Mouse (Mus musculus) B cell, adult 2 months (primary cell): Measurements from ENCODE around the gene Gm10778.

Experiments used
- DNase-seq, 2 experiments: peaks; one replicate each; pipeline ENCODE4 v3.0.0; 2022

Gene Gm10778

DNA sequence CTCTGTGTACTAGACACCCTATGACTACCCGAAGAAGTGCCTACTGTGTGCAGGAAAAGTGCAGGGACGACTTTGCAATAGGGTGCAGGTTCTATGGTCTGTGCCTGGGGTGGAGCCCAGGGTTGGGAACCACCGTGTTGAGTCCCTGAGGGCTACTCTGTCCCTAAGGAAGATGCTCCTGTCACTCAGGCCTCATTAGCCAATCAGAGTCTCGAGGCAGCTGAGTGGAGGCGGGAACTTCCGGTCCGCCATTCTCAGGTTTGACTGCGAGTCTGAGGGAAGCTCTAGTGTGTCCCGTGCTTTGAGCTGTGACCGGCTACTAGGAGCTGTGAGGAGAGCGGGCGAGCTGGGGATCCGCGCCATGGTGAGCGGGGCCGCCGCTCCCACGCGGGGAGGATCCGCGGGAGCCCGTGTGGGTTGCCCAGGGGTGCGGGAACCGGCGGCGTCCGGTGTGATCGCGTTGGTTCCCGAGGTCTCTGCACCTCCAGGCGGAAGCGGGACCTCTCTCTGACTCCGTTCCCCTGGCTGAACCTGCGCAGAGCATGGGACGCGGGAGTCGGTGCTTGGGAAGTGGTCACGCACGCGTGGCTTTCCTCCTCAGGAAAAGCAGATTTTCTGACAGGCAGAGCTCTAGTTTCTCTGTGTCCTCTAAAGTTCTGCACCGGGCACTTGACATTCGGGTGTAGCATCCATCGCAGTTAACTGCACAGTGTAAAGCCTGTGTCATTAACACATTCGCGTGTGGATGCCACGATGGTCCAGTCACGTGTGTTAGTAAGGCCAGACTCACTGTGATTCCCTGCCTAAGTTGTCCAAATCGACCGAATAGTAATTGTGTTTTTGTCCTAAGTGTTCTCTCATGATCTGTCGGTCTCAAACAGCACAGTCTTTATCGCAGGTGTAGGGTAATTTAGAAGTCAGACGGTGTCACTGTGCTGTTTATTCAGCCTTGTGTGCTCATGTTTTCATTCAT lies at the start of gene Gm10778:
Gene Gm10778 (plus strand): TSS at position 257 of the 973 bp plus-strand sequence.
- DNase-seq, result peak; percentile 84 to 85

DNA sequence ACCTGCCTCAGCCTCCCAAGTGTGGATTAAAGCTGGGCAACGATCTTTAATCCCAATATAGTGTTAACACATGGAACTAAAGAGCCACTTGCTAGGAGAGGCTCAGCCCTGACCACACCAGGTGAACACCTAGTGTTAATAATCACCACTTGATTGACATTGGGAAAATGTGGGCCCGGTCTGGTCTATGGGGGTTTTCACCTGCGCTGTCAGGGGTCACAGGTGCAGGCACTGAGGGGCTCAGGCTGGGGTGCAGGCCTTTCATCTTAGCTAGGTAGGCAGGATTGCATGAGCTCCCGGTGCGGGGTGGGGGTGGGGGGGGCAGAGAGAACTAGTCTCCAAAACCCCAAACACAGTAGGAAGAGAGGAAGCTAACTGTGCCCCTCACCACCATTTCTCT lies 49.2 kb upstream of the Gm10778 start:
- DNase-seq, result no peak

DNA sequence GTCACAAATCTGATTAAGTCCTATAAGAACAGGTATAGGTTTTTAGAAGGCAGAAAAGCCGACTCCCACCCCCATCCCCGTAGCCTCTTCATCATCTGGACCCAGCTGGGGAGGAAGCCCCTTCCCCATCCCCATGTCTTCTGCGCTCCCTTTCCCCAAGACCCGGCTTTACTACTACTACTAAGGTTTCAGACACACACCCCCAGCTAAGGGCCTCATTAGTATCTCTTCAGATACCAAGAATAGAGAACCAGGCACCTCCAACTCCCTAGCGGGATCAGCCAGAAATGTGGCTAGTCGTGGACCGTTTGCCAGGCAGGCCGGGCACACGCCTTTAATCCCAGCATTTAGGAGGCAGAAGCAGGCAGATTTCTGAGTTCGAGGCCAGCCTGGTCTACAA lies 48.8 kb upstream of the Gm10778 start:
- DNase-seq, result no peak

DNA sequence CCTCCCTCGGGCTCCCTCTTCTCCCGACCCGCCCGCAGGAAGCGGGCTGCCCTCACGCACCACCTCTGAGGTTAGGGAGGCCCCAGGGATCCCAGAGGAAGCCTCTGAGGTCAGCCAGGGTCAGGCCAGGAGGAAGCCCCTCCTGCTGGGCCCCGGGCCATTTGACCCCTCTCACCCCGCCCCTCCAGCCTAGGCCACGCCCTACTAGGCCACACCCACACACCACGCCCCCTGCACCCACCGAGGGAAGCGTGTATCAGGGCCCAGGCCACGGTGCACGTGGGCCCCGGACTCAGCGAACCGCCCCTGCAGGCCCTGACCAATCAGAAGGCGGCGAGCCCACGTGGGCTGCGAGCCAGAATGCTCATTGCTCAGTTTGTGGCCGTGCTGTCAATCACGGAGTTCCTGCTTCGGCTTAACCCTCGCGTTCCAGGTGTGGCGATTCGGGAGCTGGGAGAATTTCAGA lies 48.1 kb upstream of the Gm10778 start, which contains the start of gene Tle6:
Gene Tle6 (minus strand): TSS at position 336 of the 466 bp plus-strand sequence.
- DNase-seq, result peak; percentile 92 to 93

DNA sequence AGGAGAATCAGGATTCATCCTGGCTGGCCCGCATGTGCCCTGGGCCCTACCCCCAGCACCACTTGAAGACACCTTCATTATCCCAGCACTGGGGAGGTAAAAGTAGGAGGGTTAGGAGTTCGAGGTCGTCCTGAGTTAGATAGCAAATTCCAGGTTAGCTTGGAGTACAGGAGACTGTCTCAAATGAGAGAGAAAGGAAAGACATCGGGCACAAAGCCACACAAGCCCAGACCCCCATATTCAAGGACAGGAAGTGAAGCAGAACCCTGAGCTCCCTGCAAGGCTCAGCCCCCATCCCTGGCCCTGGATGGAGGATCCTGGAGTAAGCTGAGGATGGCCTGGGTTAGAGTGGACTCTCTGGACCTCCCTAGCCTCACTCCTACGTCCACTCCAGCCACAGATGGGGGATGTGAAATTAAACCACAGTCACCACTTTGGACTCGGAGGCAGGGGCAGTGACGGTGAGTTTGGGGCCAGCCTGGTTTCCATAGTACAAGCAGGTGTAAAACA lies 47.4 kb upstream of the Gm10778 start:
- no peak for DNase-seq

DNA sequence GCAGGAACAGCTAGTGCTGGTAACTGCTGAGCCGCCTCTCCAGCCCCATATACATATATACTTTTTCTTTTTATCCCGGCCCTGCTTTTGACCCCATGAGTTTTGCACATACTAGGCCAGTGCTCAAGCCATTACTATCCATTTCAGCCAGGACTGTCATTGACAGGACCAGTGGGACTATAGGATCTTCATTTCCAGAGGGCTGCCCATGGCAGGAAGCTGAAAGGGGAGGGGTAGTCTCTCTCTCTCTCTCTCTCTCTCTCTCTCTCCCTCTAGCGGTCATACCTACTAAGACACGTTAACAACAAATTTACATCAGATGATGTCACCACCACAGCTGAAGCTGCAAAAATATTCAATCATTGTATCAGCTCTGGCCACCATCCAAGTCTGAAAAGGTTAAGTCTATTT lies 46.1 kb upstream of the Gm10778 start:
- DNase-seq, result peak; percentile 52 to 53

DNA sequence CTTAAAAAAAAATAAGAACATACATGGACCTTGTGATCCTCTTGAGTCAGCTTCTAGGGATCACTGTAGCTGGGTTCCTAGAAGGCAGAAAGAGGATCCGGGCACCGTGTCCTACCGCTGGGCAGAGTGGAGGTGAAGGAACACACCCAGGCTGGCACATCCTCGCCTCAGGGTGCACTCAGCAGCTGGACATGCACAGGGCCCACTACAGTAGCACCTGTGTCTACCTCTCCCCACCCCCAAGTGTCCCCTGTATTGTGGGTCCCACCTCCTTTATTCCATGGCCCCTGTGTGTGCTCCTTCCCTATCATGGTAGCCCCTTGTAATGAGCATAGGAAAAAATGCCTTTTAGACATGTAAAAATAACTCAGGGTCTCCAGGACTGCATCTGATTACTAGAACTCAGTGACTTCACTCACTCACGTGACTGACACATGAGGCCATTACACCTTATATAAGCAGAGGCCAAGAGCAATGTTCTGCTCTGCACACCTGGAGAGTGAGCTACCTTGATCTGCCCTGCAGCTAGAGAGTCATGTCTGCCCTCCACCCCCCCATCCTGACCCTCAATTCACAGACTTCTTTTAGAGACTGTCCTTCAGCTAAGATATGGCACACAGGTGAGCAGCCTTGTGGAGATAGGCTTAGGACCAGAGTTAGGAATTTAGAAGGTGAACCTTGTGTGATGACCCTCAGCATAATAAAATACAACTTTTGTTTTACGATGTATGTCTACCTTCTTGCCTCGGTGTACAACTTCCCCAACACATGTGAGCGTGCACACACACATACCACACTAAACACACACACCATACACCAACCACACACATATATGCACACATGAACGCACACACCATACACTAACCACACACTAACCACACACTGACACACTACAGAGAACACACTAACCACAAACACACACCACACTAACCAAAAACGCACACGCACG lies 44.6 kb upstream of the Gm10778 start:
- peak; percentile 20 to 29 for DNase-seq

DNA sequence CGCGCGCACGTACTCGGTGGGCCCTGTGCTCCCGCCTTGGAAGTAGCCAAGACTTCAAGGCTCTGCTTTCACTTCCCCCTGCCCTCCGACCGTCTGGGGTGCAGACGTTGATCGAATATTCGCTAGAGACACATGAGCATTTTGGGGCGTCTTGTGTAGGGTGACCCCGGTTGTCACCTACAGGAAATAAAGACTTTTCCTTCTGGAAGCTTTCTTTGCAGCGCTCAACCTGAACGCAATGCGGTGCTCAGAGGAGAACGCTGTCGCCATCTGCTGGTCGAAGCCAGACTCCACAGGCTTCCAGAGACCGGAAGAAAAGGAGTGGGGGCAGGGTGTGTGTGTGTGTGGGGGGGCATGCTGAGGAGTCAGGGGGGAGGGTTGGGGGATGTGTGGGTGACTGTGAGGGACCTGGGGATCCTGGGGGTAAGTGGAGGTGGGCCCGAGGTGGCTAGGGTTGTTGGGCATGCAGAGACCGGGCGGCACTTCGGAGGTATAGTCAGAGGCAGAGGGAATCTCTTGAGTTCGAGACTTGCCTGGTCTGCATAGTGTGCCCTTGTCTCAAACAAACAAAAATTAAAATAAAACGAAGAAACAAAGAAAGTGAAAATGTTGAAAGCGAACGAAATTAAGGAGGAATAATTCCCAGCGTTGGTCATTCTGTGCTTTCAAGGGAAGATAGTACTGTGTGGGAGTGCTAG lies 43.7 kb upstream of the Gm10778 start:
- DNase-seq, result peak; percentile 84 to 85

DNA sequence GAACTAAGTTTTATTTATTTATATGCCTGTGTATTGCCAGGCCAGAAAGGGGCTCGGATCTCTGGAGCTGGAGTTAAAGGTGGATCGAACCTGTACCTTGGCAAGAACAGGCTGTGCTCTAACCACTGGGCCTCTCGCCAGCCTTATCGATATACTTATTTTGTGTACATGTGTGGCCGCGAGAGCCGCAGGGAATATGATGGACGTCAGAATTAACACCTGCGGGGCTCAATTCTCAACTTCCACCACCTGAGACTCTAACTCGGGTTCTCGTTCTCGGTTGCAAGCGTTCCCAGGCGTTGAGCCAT lies 43.2 kb upstream of the Gm10778 start:
- no peak for DNase-seq

DNA sequence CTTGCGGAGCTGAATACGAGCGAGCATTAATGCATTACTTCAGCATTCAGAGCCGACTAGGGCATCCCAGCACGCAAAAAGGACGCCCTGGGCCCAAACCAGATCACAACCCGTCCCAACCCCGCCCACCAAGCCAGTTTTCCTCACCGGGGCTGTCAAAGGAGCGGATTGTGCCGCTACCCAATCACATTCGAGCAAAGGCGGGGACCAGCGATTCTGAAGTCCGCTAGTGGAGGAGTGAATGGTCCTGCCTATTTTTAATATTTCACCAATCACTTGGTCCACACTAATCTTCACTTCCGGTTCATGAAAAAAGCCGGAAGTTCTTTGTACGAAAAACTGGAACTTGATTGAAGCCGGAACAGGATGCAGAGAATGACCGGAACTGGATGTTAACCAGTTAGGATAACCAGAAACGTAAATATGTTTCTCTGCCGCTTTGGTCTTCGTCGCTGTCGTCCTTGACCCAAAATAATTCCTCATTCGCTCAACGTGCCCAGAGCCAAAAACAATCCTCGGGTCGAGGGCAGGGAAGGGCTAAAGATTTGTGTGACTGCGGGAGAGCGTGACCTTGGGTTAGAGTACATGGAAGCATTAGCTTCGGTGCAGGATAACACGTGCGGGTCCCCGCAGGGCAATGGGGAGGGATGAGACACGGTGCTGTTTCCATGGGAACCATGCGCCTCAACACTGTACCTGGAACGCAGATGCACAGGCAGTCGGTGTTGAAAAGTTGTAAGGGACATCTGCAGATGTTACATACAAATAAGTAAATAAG lies 42.7 kb upstream of the Gm10778 start, which contains the start of gene BC025920:
Gene BC025920 (plus strand): TSS at position 297 of the 778 bp plus-strand sequence.
- DNase-seq, result peak; percentile 84 to 86

DNA sequence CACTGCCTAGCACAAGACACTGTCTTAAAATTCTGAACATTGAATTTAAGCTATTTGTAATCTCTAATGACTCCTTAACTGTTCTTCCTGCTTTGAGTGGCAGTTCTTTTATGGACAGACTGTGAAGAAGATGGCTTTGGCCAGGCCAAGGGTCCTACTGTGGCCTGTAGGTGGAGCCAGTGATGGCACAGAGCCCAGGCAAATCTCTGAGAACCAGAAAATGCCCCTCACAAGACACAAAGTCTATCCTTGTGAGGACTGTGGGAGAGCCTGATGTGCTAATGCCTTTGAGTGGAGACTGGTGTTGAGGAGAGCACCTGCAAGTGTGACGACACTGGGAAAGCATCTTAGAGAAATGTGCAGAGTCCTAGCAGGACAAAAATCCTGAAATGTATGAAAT lies 40.6 kb upstream of the Gm10778 start:
- no peak for DNase-seq

DNA sequence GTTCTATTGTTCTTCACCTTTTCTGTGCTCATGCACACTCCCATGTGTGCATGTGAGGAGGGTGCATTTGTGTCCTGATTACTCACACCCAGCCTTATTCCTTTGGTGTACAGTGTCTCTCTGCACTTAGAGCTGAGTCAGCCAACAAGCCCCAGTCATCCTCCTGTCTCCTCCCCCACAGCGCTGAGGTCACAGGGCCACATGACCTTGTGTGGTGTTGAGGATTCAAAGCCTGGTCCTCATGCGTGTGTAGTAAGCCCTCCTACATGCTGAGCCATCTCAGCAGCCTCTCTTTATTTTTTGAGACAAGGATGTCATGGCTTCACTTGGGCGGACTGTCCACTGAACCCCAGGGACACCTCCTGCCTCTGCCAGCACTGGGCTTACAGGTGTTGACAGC lies 36.1 kb upstream of the Gm10778 start:
- no peak for DNase-seq

DNA sequence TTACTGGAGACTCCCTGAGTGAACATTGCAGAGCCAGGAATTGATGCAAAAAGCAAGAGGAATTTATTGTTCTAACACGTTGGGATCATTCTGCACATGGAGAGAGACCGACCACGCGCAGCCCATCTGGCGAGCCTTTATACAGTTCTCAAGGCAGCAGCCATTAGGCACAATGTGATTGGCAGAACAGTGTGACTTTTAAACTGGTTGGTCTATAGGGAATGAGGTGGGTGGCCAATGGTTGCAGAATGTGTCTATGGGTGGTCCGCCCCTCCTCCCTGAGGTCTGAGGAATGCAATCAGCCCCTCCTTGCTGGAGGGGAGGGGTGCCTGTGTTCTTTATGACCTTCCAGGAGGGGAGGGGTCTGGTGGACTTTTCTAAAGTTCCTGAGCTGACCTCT lies 33.4 kb upstream of the Gm10778 start:
- no peak for DNase-seq

DNA sequence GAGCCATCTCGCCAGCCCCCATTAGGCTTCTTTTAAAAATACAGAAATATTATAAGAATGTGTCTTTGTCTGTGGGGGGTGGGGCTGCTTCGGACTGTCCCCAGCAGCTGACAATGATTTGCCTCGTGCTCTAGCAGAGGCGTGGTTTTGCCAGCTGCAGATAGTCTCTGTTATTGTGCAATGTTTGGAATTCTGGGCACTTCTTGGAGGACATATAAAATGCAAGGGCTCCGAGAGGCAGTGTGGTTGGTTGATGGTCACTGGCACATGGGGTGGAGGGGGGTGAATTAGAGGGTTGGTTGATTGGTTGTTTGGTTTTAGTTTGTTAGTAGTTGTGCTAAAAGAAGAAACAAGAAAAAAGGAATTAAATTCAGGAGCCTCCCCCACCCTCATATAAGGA lies 28.9 kb upstream of the Gm10778 start:
- no peak for DNase-seq

DNA sequence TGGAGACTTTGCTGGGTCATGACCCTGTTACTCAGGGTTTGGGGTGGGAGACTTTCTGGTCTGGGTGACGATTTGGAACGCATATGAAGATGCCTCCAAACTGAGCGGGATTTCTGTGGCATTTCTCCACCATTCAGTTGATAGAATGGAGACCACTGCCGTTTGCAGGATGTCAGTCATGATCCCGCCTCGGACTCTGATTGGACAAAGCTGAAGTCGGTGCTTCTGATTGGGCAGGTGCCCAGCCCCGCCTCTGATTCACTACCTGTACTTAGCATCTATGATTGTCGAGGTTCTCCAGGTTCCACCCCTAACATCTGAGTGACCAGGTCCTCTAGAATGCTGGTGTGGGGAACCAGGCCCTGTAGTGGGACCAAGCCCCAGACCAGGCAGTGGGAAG lies 28.1 kb upstream of the Gm10778 start:
- no peak for DNase-seq

DNA sequence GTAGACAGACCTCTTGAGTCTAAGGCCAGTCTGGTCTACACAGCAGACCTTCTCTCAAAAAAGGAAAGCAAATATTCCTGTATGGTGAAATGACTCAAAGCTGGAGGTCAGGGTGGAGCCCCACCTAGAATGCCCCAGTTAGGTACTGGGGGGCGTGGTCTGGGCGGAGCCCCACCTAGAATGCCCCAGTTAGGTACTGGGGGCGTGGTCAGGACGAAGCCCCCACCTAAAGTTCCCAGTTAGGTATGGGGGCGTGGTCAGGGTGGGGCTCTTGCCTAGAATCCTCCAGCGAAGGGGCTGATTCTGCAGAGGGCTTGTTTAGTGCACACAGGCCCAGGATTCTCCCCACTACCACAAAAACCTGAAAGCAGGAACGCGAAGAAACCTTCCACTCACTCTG lies 25.4 kb upstream of the Gm10778 start:
- no peak for DNase-seq

DNA sequence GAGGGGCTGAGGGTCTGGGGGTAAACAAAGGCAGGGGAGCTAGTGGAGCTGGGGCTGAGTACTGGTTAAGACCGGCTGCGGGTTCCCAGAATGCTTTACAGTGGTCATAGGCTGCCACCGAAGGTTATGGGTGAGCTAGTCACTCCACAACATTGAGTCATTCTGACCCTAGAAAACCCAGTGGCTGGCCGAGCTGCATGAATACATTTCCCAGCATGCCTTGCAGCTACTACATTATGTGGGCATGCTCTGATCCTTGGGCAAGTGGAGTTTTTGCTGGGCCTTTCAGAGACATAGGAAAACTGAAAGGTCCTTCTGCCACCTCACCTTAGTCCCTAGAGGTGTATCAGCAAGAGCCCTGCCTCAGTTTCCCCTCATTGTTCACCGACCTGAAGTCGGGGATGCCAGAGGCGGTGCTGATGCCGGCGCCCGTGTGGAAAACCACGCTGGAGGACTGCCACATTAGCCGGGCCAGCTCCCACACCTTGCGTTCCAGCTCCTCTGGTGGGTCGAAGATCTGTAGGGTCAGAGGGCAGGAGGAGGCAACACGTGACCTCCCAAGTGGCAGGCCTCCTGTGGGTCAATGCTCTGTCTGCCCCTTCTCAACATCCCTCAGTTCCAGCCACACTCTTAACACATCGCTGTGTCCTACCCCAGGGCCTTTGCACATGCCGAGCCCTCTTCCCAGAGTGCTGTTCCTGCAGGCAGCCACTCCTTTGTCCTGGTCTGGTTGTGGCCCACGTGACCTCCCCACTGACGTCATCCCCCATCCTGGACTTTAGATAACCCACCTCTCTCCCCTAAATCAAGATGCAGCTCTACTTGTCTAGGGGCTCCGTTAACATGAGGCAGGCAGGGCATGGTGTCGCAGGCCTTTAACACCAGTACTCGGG lies 22.5 kb upstream of the Gm10778 start:
- DNase-seq, result no peak

DNA sequence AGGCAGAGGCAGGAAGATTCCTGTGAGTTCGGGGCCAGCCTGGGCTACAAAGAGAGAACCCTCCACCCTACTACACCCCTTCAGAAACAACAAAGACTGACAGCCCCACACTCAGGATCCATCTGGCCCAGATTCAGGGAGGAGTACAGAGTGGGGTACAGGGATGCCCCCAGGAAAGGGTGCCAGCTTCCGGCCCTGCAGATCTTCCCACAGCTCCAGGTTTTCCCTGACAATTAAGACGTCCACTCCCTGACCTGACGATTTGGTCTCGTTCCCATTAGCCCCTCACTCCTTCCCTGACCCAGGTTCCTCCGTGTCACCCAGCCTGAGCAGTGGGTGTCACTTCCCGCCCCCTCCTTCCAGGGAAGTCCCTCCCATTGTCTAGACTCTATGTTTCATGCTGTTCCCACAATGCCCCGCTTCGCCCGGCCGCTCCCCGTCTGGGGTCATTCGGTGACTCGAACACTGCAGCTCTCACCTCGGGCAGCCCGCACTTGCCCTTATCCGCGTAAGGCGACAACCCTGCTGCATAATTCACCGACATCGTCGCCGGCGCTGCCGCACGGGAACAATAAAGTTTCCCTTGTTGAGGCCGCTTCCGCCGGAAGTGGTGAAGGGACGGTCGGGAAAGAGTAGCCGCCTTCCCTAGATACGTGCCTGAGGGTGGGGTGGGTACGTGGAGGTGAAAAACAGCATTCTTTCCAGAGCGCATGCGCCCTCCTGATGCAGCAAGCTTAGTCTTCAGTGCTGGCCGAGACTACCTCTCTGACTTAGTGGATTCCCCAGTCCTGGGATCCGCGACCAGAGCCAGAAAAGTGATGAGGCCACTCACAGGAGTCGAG lies 21.6 kb upstream of the Gm10778 start, which contains the start of gene Sirt6:
Gene Sirt6 (minus strand): TSS at position 804 of the 842 bp plus-strand sequence.
- DNase-seq, result peak; percentile 88

DNA sequence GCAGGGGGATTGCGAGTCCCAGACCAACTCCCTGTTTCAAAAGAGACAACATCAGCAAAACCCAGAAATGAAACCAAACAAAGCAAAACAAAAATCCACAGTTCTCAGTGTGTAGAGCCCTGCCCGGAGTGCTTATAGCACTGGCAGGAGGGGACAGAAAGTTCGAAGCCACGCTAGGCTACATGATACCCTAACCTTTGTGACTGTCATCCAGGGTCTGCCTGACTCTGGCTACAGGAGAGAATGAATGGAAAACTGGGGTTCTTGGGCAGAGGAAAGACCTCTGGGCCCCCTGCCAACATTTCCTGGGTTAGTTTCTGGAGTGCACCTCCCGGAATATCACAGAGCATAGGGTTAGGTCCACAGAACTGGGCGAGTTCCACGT lies 21.0 kb upstream of the Gm10778 start:
- DNase-seq, result no peak

DNA sequence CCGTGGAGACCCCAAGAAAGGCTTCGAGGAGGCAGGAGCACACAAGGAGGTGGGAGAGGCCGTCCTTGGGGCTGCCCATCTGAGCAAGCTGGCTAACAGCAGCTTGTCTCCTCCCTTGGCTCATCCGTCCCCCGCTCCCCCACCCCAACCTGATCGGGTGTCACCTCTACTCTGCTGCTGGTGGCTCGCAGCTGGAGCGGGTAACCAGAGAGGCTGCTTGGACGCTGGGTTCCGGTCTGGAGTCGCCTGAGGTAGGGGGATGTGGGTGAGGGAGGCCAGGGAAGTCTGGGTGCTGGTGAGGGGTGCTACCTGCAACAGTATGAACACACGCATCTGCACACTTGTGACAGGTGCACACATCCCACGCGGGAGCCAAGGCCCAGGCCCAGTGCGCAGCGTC lies 20.5 kb upstream of the Gm10778 start, which contains the start of gene Ankrd24:
Gene Ankrd24 (plus strand): TSS at position 151 of the 400 bp plus-strand sequence.
- no peak for DNase-seq
